Mouse (Mus musculus): ENCODE data around the gene Gprc5c.

Gprc5c gene

GRCm38 (mm10) chr11:114833166-114833565 is 17.8 kb upstream of the Gprc5c start:
- in situ Hi-C loops (cut with MboI, MseI) = no loop called here

- in situ Hi-C loops (cut with MboI, MseI) = no loop called here
Observed at GRCm38 (mm10) chr11:114843818-114844463, 7.0 kb upstream of the Gprc5c start.

GRCm38 (mm10) chr11:114844464-114845220 is 6.3 kb upstream of the Gprc5c start:
- in situ Hi-C loops (cut with MboI, MseI) = no loop called here

DNA sequence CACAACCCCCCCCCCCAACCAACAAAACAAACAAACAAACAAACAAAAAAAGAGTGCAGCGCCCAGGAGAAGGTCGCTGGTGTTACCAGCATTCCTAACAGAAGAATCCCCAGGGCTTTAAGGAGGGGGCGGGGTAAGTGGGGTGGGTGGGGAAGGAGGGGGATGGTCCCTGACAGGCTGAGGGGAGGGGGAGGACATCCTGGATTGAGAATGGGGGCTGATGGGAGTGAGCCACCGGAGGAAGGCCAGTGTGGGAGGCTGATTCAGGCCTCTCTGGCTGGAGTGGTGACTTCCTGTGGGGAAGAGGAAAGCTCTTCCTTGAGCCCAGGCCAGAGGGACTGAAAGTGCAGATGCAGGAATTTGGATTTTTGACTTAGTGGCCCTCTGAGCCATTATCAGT is 4.6 kb upstream of the Gprc5c start:
- in situ Hi-C loops (cut with MboI, MseI) = no loop called here

- in situ Hi-C loops (cut with MboI, MseI) = no loop called here
Observed at GRCm38 (mm10) chr11:114847008-114847407, 3.9 kb upstream of the Gprc5c start.

GRCm38 (mm10) chr11:114849572-114849971 is 1.4 kb upstream of the Gprc5c start:
- in situ Hi-C loops (cut with MboI, MseI) = no loop called here

- in situ Hi-C loops (cut with MboI, MseI) = no loop called here
Observed at GRCm38 (mm10) chr11:114850066-114850451, 893 bp upstream of the Gprc5c start.

DNA sequence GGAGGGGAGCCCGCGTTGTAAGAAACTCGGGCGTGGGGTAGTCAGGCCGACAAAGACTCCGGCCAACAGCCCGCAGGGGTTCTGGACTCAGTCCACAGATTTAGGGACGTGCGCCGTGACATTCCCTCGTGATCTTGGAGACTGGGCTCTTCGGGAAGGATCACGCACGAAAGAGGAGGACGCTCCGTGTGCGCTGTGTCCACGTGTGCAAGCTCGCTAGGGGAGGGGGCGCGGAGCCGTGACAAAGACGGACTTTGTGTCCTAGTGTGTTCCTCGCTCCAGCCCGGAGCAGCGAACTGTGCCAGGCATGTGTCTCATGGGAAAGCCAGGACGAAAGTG is 286 bp downstream of the Gprc5c start:
- in situ Hi-C loops (cut with MboI, MseI) = no loop called here

GRCm38 (mm10) chr11:114851608-114852310 is 807 bp downstream of the Gprc5c start:
- in situ Hi-C loops (cut with MboI, MseI) = no loop called here

DNA sequence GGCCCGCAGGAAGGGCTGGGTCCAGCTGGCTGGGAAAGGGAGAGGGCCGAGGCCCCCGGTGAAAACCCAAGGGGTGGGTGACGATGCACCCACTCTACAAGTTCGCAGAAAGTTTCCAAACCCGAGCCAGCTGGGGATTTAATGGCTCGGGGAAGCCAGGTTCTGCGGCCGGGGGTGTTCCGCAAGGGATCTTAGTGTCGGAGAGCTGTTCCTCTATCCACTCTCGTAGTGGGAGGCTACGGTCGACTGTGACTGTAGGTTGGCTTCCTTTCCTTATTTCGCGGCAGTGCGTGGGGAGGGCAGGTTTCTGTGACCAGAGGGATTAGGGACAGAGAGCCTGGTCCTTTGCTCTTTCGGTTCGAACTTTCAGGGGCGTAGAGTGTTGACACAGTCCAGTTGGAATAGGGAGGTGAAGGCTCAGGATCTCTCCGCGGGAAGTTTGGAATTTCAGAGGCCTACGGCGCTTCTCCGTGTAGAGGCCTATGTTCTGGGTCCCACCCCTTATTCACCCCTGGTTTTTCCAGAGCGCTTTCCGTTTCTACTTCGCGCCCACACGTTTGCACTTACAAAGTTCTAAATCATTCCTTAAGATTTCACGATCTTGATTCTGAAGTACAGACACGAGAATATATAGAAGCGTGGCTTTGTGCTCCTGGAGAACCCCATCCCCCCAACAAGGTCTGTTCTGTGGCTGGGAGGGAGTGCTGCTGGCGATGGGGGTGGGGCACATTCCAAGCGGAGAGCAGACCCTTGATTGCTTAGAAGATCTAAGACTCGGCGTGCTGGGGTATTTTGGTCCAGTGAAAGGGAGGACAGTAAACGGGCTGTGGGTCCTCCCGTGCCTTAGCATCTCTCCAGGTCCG is 1.6 kb downstream of the Gprc5c start:
- in situ Hi-C loops (cut with MboI, MseI) = no loop called here

- in situ Hi-C loops (cut with MboI, MseI) = no loop called here
Observed at GRCm38 (mm10) chr11:114853174-114853838, 2.4 kb downstream of the Gprc5c start.

GRCm38 (mm10) chr11:114854581-114854980 is 3.6 kb downstream of the Gprc5c start:
- in situ Hi-C loops (cut with MboI, MseI) = no loop called here

GRCm38 (mm10) chr11:114856125-114856524 is 5.2 kb downstream of the Gprc5c start:
- in situ Hi-C loops (cut with MboI, MseI) = no loop called here

GRCm38 (mm10) chr11:114858641-114859040 is 7.7 kb downstream of the Gprc5c start:
- in situ Hi-C loops (cut with MboI, MseI) = no loop called here

DNA sequence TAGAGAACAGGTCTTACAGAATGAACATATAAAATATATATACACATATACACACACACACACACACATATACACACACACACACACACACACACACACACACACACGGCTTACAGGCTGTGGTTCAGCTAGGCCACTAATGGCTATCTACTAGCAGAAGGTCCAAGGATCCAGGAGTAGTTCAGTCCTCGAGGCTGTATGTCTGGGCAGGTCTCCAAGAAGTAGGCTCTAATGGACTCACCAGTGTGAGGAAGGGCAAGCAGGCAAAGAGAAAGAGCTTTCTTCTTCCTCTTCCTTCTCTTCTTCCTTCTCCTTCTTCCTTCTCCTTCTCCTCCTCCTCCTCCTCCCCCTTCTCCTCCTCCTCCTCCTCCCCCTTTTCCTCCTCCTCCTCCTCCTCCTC is 10.1 kb downstream of the Gprc5c start:
- in situ Hi-C loops (cut with MboI, MseI) = no loop called here

GRCm38 (mm10) chr11:114862687-114863086 is 11.7 kb downstream of the Gprc5c start:
- in situ Hi-C loops (cut with MboI, MseI) = no loop called here

DNA sequence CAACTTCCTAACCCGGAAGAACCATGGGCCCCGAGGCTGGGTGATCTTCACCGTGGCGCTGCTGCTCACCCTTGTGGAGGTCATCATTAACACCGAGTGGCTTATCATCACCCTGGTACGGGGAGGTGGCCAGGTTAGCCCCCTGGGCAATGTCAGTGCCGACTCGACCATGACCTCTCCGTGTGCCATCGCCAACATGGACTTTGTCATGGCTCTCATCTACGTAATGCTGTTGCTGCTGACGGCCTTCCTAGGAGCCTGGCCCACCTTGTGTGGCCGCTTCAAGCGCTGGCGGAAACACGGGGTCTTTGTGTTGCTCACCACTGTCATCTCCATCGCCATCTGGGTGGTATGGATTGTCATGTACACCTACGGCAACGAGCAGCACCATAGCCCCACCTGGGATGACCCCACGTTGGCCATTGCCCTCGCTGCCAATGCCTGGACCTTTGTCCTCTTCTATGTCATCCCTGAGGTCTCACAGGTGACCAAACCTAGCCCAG is 13.0 kb downstream of the Gprc5c start:
- in situ Hi-C loops (cut with MboI, MseI) = no loop called here

GRCm38 (mm10) chr11:114865999-114866398 is 15.0 kb downstream of the Gprc5c start:
- in situ Hi-C loops (cut with MboI, MseI) = no loop called here

DNA sequence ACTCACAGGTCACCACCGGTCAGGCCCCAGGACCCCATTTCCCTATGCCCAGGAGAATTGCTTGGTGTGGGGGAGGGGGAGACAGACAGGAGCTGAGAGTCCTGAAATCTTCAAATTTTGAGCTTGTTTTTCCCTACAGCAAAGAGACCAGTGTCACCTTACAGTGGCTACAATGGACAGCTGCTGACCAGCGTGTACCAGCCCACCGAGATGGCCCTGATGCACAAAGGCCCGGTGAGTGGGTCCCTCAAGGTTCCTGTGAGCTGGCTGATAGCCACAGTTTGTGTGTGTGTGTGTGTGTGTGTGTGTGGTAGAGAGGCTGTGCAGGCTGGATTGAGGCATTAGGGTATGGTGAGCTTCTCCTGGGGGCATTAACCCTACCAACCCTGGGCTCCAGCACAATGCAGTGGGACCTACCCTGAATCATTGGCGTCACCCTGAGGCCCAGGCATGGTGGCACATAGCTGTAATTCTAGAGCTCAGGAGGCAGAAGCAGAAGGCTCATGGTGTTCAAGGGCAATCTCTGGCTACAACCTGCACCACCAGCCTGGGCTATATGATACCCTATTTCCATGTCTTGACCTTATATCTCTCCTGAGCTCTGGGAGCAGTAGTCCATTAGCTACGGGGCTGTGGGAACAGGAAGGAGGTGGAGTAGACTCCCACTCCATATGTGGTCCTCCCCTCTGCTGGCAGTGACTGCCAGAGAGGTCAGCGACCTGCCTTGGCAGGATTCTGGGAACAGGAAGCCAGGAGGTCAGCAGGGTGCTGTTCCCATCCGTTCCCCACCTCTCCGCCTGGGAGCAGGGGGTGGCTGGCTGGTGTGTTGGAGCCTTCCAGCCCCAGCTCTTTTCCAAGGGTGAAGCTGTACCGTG is 15.8 kb downstream of the Gprc5c start:
- in situ Hi-C loops (cut with MboI, MseI) = no loop called here
